Mouse (Mus musculus) midbrain, postnatal 0 days (tissue): Measurements from ENCODE around the gene Skint3. TPM values are rescaled to one million over a fixed set of nuclear protein-coding genes. Genes with fewer than 3 reads are reported as not detected.
"Not testable (repeated sequence)": the region's sequence is repeated elsewhere in the genome, so short reads cannot be mapped to it uniquely, and the experiment has no call there.

ENCODE experiments used
- ATAC-seq: fragments of 200-750 bp; cut with Nextera tagmentation; 2 replicates; pipeline ENCODE4 v1.8.0; 2017; ENCODE audit warnings: moderate number of reproducible peaks, mild to moderate bottlenecking, moderate TSS enrichment, moderate library complexity; ENCODE audit not compliant: low FRiP score
- DNase-seq: peaks from one replicate; pipeline ENCODE4 v3.0.0-alpha.2; 2015; ENCODE audit warnings: low spot score
- H3K27ac ChIP-seq: fragments of 300-500 bp; sonication (generic); 2 replicates; pipeline ENCODE4 v1.5.1; 2014; ENCODE audit warnings: low read depth, mild to moderate bottlenecking, low read length, mixed read lengths
- H3K27me3 ChIP-seq: fragments of 300-500 bp; sonication (generic); 2 replicates; pipeline ENCODE4 v1.6.1; 2014; ENCODE audit warnings: low read length, control low read depth, mixed read lengths; ENCODE audit not compliant: insufficient read depth
- H3K36me3 ChIP-seq: fragments of 300-500 bp; sonication (generic); 2 replicates; pipeline ENCODE4 v1.6.1; 2014; ENCODE audit warnings: low read length, control low read depth, mixed read lengths; ENCODE audit not compliant: insufficient read depth
- H3K4me1 ChIP-seq: fragments of 300-500 bp; sonication (generic); 2 replicates; pipeline ENCODE4 v1.6.1; 2014; ENCODE audit warnings: mild to moderate bottlenecking, control low read depth, antibody characterized with exemption, low read length, mixed read lengths; ENCODE audit not compliant: insufficient read depth
- H3K4me2 ChIP-seq: fragments of 300-500 bp; sonication (generic); 2 replicates; pipeline ENCODE4 v1.6.1; 2014; ENCODE audit warnings: low read depth, mild to moderate bottlenecking, low read length, mixed read lengths; ENCODE audit not compliant: poor library complexity, severe bottlenecking
- H3K4me3 ChIP-seq: fragments of 300-500 bp; sonication (generic); 2 replicates; pipeline ENCODE4 v1.5.1; 2014; ENCODE audit warnings: low read depth, mild to moderate bottlenecking, low read length, moderate library complexity
- H3K9ac ChIP-seq: fragments of 300-500 bp; sonication (generic); replicated peaks from 2 replicates; pipeline ENCODE4 v1.6.1; 2014; ENCODE audit warnings: mild to moderate bottlenecking, low read length, moderate library complexity, mixed read lengths; ENCODE audit not compliant: poor library complexity, severe bottlenecking
- H3K9me3 ChIP-seq: fragments of 300-500 bp; sonication (generic); 2 replicates; pipeline ENCODE4 v1.6.1; 2016; ENCODE audit warnings: low read length, control low read depth
- CTCF ChIP-seq: IDR thresholded peaks from 2 replicates; pipeline ENCODE4 v1.5.1; 2016; ENCODE audit warnings: antibody characterized with exemption, mild to moderate bottlenecking
- WGBS: fragments of 180-500 bp; shearing (Covaris S2); extraction: QIAGEN DNeasy Blood & Tissue Kit; methylation state at CpG from one replicate; pipeline ENCODE4 v1.1.7; 2014; 5-methylcytosine and 5-hydroxymethylcytosine counted together
- polyA plus RNA-seq: library from polyadenylated mRNA; unstranded; fragments of >200 nt; fragmentation: Nextera tagmentation; extraction: Ambion mirVana; gene quantifications from 2 replicates; pipeline ENCODE4 v1.2.1, GENCODE M21; 2015
- total RNA-seq: library from RNA; depleted of rRNA; stranded (reverse); fragments of >200 nt; gene quantifications from 2 replicates; pipeline ENCODE4 v1.2.3, GENCODE M21; 2014; rRNA removed

Gene Skint3
- total and polyA plus RNA-seq, 2 experiments from 2014 or later: not detected

DNA sequence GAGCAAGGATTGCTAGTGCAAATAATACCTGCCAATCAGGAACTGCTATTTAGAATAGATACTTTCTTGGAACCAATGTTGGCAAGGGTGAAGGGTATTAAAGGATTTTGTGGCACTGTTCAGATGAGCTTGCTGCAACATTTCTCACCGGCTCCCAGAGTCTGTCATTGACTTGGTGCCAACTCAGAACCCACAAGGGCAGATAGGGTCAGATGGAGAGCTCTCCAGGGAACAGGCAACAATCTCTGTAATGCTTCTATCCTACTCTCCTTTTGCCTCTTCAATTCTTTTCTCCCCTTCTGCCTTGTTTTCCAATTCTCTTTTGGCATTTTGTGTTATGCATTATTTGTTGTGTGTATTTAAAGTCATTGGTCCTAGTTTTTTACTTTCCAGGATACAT is 70.3 kb downstream of the Skint3 start:
- Histone ChIP-seq H3K27me3 (no peaks in the 10 kb centered on the region), H3K36me3 (no peaks in the 10 kb centered on the region), H3K27ac (no peak overlapping the region), H3K9ac (no peak overlapping the region), H3K4me2 (no peak overlapping the region), H3K4me1 (no peaks in the 10 kb centered on the region), H3K4me3 (no peak overlapping the region), H3K9me3 (peaks cover 15% of the 10 kb centered on the region; the same call in 1 of the 2 replicates)
- ATAC-seq (no peak), DNase-seq (no peak)
- WGBS: 71% methylated on average over 1 of the region's 1 CpGs
- no peak for TF ChIP-seq CTCF

DNA sequence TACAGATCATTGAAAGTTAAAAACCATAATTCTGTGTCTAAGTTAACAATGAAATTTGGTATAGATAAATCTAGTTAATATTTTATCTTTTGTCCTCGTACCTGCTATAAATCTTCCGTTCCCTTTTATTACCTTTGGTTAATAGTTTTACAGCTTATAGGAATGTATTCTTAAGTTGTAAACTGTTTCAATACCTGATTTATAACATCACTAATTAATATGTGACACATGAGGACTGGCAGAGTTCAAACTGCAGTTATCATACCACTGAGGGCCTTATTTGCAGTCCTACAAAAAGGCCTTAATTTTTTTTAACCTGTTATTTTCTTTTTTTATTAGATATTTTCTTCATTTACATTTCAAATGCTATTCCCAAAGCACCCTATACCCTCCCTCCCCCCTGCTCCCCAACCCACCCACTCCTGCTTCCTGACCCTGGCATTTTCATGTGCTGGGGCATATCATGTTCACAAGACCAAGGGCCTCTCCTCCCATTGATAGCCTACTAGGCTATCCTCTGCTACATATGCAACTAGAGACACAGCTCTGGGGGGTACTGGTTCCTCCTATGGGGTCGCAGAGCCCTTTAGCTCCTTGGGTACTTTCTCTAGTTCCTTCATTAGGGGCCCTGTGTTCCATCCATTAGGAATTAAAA is 70.9 kb downstream of the Skint3 start:
- no peak overlapping the region for H3K4me3 ChIP-seq
- no peaks in the 10 kb centered on the region for H3K4me1 ChIP-seq
- H3K27me3 ChIP-seq: no peaks in the 10 kb centered on the region
- 79% methylated on average over 3 of the region's 3 CpGs for WGBS
- TF ChIP-seq CTCF: no peak
- ATAC-seq: no peak
- peaks cover 15% of the 10 kb centered on the region; the same call in 1 of the 2 replicates for H3K9me3 ChIP-seq
- no peak for DNase-seq
- H3K4me2 ChIP-seq: no peak overlapping the region
- H3K9ac ChIP-seq: no peak overlapping the region
- no peaks in the 10 kb centered on the region for H3K36me3 ChIP-seq
- H3K27ac ChIP-seq: no peak overlapping the region

DNA sequence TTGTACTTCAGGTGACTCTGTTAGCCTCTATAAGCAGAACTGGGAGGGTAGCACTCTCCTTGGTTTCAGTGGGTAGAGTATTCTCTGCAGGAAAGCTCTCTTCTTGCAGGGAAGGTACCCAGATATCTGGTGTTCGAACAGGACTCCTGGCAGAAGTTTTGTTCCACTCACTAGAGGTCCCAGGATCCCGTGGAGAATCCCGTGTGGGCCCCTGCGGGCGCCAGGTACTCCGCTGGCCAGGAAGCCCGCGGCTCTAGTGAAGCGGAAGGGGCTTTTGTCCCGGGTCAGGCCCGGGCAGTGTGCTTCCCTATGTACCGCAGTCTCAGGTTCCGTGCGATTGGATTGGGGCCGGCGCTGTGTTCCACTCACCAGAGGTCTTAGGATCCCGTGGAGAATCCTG is 117.1 kb downstream of the Skint3 start:
- DNase-seq, H3K36me3 ChIP-seq, ATAC-seq, H3K4me2 ChIP-seq, H3K27ac ChIP-seq, H3K4me1 ChIP-seq, H3K9ac ChIP-seq, H3K4me3 ChIP-seq, H3K27me3 ChIP-seq: not testable (repeated sequence)
- WGBS: 90% methylated on average over 16 of the region's 17 CpGs
- H3K9me3 ChIP-seq: peaks cover 12% of the 10 kb centered on the region; the same call in 1 of the 2 replicates

Other genes starting within 250 kb of the Skint3 start
- 1.7 TPM in 1 of 2 replicates, not detected in the other for gene Skint1, start 226.0 kb upstream of the Skint3 start, total RNA-seq
- not detected in 2 replicates for gene Skint1, start 226.0 kb upstream of the Skint3 start, polyA plus RNA-seq
- gene Skint4, start 160.2 kb upstream of the Skint3 start, total RNA-seq: 0.05 TPM in 1 of 2 replicates, not detected in the other
- not detected in 2 replicates for gene Skint4, start 160.2 kb upstream of the Skint3 start, polyA plus RNA-seq
- not detected in 2 replicates for gene Skint9, start 201.7 kb downstream of the Skint3 start, total RNA-seq
- not detected in 2 replicates for gene Skint9, start 201.7 kb downstream of the Skint3 start, polyA plus RNA-seq